Mouse (Mus musculus) A20 (cell line): ENCODE data around the gene Klc2.
"Not testable (repeated sequence)": the region's sequence is repeated elsewhere in the genome, so short reads cannot be mapped to it uniquely, and the experiment has no call there.

Experiments used
- DNase-seq: peaks from one replicate; pipeline ENCODE4 v3.0.0-alpha.2; 2011; ENCODE audit warnings: low read depth, low spot score

The Klc2 gene

DNA sequence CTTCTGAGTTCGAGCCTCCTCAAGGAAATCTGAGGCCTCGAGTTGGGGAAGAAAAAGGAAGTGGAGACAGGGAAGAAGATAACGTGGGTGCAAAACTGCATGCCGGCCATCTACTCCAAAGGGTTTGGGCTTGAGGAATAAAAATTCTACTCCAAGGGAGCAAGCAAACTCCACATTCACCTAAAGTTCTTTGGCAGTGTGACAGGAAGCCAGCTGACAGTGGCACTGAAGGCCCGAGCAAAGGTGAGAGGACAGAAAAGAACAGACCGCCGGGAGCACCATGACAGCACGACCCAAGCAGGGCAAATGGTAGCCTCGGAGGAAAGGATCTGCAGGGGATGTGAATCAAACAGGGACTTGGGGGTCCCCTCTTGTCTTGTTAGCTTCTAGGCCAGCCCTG lies 12.3 kb downstream of the Klc2 start:
- DNase-seq, result no peak

DNA sequence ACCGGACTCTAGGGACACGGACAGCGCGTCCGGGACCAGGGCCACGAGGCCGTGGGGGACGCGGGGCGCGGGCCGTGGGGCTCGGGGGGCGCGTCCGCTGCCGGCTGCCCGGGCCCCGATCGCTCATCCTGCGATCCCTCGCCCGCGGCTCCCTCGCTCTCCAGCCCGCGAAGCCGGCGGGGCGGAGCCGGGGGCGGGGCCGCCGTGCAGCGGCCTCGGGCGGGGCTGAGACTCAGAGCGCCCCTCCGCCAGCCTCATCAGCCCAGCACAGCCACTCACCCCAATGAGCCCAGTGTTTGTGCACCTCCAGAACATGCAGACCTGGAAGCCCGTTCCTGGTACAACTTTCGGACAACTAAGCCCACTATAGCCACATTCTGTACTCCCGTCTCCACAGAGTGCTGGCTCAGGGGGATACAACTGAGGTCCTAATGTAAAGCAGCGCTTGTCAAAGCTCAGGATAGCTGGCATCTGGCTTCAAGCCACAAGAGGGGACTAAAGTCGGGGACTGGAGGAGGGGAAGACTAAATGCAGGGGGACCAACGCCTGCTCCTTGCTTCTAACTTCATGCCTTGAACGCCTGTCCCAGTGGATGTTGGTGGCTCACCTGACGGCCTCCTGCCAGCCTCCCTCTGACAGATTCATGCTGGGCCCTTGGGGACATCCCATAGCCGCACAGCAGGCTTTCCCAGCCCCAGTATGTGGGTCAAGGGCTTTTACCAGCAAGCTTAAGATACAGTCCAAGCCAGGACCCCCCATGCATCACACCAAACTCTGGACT lies 19.8 kb downstream of the Klc2 start, which contains the start of gene Cnih2:
Gene Cnih2, minus strand, starts transcription at position 159 of the 781 bp plus-strand sequence.
- DNase-seq, result peak; percentile 53

GRCm38 (mm10) chr19:5097521-5098362 lies 20.6 kb downstream of the Klc2 start:
- DNase-seq, result no peak

DNA sequence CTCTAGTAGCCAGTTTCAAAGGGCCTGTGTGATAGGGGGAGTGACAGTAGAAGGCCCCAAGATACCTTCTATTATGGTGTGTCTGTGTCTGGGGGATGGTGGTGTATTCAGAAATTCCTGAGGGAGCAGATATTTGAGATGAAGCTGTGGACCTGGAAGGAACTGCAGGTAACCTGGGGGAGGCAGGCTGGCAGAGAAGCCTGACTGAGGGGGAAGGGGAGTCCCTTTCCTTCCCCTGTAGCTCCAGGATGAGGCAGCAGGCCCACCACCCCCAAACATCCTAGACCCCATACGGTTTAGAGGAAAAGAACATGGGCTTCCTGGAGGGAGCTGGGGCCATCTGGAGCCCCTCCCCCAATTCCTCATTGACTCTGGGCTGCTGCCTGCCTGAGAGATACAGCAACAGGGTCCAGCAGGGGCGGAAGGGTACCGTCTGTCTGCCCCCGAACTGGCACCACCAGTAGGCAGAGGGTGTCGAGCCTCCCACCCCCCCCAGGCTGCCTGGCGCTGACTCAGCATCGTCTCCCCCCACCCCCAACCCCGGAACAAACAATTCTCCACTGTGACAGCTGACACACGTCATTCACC lies 22.4 kb downstream of the Klc2 start:
- no peak for DNase-seq

GRCm38 (mm10) chr19:5094746-5095417 lies 23.5 kb downstream of the Klc2 start:
- DNase-seq, result no peak

DNA sequence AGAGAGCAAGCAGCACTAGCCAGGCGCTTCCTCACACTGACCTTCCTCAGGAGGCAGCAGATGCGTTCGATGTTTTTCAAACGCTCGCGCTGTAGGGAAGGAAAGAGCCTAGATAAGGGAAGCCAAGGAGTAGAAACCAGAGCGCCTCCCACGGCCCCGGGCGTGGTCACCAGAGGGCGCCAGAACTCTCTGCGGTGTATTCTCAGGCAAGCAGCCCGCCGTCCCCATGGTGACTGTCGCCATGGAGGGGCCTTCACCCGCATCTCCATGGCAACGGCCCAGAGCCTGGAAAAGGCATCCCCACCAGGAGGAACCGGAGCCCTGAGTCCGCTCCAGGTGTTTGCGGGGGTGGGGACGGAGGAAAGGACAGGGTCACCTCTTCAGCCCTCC lies 24.1 kb downstream of the Klc2 start:
- DNase-seq, result peak; percentile 83

GRCm38 (mm10) chr19:5093481-5094242 lies 24.7 kb downstream of the Klc2 start:
- no peak for DNase-seq

GRCm38 (mm10) chr19:5092083-5092482 lies 26.3 kb downstream of the Klc2 start:
- no peak for DNase-seq

- DNase-seq, result no peak
Measured at GRCm38 (mm10) chr19:5089324-5089723, 29.0 kb downstream of the Klc2 start.

GRCm38 (mm10) chr19:5087884-5088728 lies 30.3 kb downstream of the Klc2 start, which contains the start of gene Yif1a:
Yif1a (plus strand) TSS chr19:5088538.
- DNase-seq, result peak; percentile 98

- DNase-seq, result not testable (repeated sequence)
Measured at GRCm38 (mm10) chr19:5086533-5086932, 31.8 kb downstream of the Klc2 start.

GRCm38 (mm10) chr19:5085145-5085863 lies 33.1 kb downstream of the Klc2 start, which contains the start of gene Tmem151a:
Tmem151a (minus strand) TSS chr19:5085531.
- no peak for DNase-seq

- no peak for DNase-seq
Measured at GRCm38 (mm10) chr19:5084834-5085144, 33.6 kb downstream of the Klc2 start.

DNA sequence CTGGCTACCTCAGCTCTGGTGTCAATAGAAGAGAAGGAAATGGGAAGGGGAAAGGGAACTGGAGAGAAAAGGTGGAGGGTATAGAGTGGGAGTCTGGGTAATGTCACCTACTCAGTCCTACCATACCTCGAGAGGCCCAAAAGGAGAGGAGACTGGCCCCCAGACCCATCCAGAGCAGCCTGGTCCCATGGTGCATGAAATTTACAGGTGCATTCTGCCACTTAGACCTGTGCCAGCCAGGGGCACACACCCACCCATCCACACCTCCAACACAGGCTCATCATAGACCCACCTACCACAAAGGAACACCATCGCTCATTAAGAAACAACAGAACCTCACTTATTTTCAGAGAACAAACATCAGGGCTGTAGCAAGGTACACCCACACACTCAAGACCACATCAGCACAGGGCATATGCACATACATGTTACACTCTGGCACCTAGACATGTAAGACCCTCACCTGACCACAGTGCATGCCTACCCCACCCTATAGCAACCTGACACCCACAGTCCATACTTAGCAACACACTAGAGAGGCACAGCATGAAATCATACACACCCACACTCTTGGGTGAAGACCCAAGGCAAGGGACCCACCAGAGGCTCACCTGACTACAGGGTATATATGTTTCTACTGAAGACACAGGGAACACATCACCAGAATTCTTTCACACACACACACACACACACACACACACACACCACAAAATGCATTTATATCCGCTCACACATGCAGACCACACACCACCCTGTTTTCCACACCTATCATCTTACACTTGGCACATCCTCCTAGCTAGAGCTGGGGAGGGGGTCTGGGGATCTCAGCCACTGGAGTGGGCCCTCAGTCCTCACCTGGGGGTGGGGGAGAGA lies 34.2 kb downstream of the Klc2 start:
- no peak for DNase-seq

DNA sequence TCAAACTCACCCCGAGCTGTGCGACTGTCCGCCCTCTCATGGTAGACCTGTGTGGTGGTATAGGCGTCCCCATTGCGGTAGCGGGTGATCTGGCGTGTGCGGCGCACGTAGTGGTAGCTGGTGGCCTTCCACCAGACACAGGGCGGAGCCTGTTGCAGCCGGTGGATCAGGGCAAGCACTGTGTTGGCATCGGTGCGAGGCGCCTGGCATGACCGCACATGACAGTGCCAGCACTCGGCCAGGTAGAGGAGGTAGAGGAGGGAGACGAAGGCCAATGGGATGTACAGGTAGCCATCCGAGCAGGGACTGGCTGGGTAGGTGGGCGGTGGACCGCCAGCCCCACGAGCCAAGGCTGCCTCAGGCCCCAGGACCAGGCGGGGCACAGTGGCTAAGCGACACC lies 35.8 kb downstream of the Klc2 start:
- DNase-seq, result no peak

DNA sequence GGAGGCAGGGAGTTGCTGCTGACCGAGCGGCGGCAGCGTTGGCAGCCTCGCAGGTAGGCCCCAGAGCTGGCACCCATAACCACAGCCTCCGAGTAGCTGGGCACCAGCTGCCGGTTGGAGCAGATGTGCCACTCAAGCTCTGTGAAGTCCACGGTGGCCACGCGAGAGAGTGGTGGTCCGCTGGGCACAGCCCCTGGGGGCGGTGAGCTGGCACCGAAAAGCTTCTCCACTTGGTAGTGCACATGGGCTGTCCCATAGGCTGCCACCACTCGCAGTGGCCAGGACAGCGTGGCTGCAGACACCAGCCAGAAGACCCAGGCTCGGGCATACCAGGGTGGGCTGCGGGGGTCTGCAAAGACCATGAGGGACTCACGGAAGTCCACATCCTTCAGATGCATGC lies 36.4 kb downstream of the Klc2 start:
- no peak for DNase-seq

DNA sequence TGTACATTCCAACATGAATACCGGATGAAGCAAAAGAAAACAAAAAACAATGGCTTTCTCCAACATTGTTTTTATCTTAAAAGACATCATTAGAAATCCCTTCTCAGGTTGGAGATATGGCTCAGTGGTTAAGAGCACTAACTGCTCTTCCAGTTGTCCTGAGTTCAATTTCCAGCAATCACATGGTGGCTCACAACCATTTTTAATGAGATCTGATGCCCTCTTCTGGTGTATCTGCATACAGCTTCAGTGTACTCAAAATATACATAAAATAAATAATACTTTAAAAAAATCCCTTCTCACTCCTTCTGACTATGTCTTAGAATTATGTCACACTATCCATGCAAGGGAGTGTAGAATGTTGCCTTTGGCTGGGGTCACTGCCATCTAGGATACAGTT lies 39.1 kb downstream of the Klc2 start:
- DNase-seq, result no peak

DNA sequence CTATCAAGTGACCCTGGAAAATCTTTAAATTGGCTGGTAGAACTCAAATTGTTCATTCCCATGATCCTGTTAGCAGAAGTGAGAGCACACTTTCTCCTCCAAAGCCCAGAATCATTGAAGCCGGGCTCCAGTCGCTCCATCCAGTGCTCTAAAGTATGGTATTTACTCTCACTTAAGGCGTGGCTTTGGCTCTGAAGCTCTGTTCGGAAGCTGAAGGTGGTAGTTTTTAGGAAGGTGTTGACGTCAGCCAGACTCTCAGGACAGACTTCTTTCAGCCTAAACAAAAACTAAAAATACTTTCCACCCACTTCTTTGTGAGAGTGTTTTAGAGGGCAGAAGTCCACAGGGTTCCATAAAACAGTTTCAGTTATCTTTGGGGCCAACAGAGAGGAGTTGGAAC lies 44.8 kb downstream of the Klc2 start:
- DNase-seq, result no peak

GRCm38 (mm10) chr19:5073028-5073427 lies 45.3 kb downstream of the Klc2 start:
- DNase-seq, result peak; percentile 68
